Mouse (Mus musculus) cerebellum, adult 2 months (tissue): Measurements from ENCODE around the gene Hmg20a. TPM values are rescaled to one million over a fixed set of nuclear protein-coding genes. Genes with fewer than 3 reads are reported as not detected.

Experiments used
- DNase-seq, 2 experiments: peaks; one replicate each; pipeline ENCODE4 v3.0.0; 2021
- H3K27ac ChIP-seq: fragments of 200-500 bp; 2 replicates; pipeline ENCODE4 v1.5.1; 2012; ENCODE audit warnings: low read length, control low read depth, inconsistent platforms; ENCODE audit not compliant: insufficient read depth
- H3K27me3 ChIP-seq: fragments of 200-500 bp; 2 replicates; pipeline ENCODE4 v1.6.1; 2012; ENCODE audit warnings: inconsistent platforms, mild to moderate bottlenecking, low read length, moderate library complexity; ENCODE audit not compliant: control insufficient read depth, insufficient read depth
- H3K4me1 ChIP-seq: fragments of 200-500 bp; 2 replicates; pipeline ENCODE4 v1.6.1; 2011; ENCODE audit warnings: low read length; ENCODE audit not compliant: control insufficient read depth, insufficient read depth
- H3K4me3 ChIP-seq: fragments of 200-500 bp; replicated peaks from 2 replicates; pipeline ENCODE3; 2011; ENCODE audit warnings: mild to moderate bottlenecking, low read depth, low read length, control low read depth; ENCODE audit not compliant: insufficient read depth
- CTCF ChIP-seq: fragments of 200-500 bp; IDR thresholded peaks from 2 replicates; pipeline ENCODE4 v1.5.1; 2011; ENCODE audit warnings: low read depth, mild to moderate bottlenecking, control low read depth, low read length, moderate library complexity, borderline replicate concordance; ENCODE audit not compliant: insufficient read depth
- POLR2A ChIP-seq: fragments of 200-500 bp; IDR thresholded peaks from 2 replicates; pipeline ENCODE4 v1.6.1; 2011; ENCODE audit warnings: low read length, control low read depth, borderline replicate concordance; ENCODE audit not compliant: insufficient read depth
- WGBS: fragments of 180-500 bp; shearing (Covaris S2); methylation state at CpG from one replicate; pipeline ENCODE4 v1.1.7; 2018; 5-methylcytosine and 5-hydroxymethylcytosine counted together
- polyA plus RNA-seq: library from polyadenylated mRNA; depleted of rRNA; stranded (reverse); fragments of >200 nt; gene quantifications from 2 replicates; pipeline ENCODE4 v1.2.3, GENCODE M21; 2012

The Hmg20a gene
- polyA plus RNA-seq, 1 experiment, result 59.7 TPM

DNA sequence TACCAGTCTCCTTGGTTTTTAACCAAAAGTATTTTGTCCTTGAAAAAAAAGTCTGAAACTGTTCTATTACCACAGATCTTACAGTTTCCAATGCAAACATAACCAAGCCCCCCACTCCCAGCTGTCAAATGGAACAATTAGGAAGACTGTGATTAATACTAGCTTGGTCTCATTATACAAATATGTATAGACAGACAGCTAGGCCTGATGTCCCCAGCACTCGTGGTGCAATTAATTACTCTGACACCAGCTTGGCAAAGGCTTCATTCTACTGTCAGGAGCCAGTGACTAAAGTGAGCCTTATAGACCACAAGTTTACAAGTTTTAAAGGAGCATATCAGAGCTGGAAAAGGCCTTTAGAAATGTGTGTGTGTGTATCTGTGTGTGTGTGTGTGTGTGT is 74.5 kb downstream of the Hmg20a start:
- 29% methylated on average over 1 of the region's 1 CpGs for WGBS
- no peak for DNase-seq
- TF ChIP-seq CTCF (no peak), POLR2A (no peak)
- peaks cover 16% of the 10 kb centered on the region for H3K4me1 ChIP-seq
- H3K27ac ChIP-seq, result no peak overlapping the region
- H3K4me3 ChIP-seq, result no peak overlapping the region
- no peaks in the 10 kb centered on the region for H3K27me3 ChIP-seq

DNA sequence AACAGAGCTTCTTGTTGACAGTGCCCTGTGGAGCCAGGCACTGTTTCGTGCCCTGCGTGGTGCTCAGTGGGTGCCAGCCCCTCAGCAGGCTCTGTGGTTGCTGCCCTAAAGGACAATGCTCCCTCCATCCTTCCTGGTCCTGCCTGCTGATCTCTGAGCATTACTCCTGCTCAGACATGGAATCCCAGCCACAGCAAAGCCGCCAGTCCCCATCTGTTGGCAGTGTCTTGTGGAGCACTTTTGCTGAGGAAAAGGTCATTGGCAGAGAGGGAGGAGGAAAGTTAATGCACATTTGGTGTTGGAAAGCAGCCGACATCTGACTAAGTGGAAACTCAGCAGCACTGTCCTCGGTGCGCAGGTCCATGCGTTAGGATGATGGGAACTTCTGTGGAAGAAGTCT is 76.7 kb downstream of the Hmg20a start:
- H3K27me3 ChIP-seq, result no peaks in the 10 kb centered on the region
- no peak overlapping the region for H3K4me3 ChIP-seq
- WGBS, result 12% methylated on average over 7 of the region's 7 CpGs
- peak; percentile 64 to 77 for DNase-seq
- H3K4me1 ChIP-seq, result peaks cover 18% of the 10 kb centered on the region
- TF ChIP-seq CTCF (no peak), POLR2A (no peak)
- peak overlapping the region; percentile 1; the same call in 1 of the 2 replicates for H3K27ac ChIP-seq

DNA sequence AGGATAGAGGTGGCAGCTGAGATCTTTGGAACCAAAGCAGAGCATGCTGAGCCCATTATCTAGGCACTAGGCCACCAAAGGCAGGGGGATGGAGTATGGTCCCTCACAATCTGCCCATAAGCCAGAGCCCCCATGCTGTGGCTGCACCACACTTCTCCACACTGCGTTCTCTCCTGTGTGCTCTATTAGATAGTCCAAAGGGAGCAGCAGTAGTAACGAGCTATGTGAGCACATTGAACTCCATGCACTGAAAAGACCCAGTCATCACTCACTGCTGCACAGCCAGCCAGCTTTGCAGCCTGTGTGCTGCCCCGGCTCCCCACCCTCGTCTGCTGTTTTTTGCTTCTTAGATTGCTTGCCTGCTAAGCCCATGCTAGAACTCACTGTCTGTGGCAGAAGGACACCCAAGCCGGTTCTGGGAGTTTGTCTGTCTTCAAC is 77.4 kb downstream of the Hmg20a start:
- Histone ChIP-seq H3K27ac (peak overlapping the region; percentile 34), H3K4me3 (no peak overlapping the region), H3K27me3 (no peaks in the 10 kb centered on the region), H3K4me1 (peaks cover 18% of the 10 kb centered on the region)
- DNase-seq, result peak; percentile 60 to 74
- WGBS, result 12% methylated on average over 5 of the region's 5 CpGs
- TF ChIP-seq CTCF (no peak), POLR2A (no peak)

DNA sequence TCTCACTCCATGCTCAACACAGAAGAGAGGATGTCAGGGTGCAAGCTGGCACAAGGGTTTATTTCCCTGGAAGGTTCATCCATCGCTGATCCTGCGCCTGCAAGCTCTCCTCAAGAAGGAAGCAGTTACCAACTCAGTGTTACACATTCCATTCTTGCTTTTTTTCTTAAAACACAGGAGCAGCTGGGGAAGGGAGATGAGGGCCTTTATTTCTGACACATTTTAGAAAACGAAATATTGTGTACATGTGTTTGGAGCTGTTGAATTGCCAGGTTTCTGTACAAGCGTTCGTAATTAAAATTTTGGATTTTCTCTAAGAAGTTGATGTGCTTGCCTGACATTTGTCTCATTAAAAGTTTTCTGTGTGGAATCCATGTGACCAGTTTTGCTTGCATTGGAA is 78.2 kb downstream of the Hmg20a start:
- H3K27me3 ChIP-seq, result no peaks in the 10 kb centered on the region
- H3K27ac ChIP-seq, result 0 out of 2 replicates have a peak overlapping the region, but pooled peaks have one; percentile 34
- no peak overlapping the region for H3K4me3 ChIP-seq
- 82% methylated on average over 5 of the region's 5 CpGs for WGBS
- no peak for TF ChIP-seq POLR2A
- TF ChIP-seq CTCF, result no peak
- peaks cover 18% of the 10 kb centered on the region for H3K4me1 ChIP-seq
- DNase-seq, result peak in 1 of 2 experiments; percentile 19

DNA sequence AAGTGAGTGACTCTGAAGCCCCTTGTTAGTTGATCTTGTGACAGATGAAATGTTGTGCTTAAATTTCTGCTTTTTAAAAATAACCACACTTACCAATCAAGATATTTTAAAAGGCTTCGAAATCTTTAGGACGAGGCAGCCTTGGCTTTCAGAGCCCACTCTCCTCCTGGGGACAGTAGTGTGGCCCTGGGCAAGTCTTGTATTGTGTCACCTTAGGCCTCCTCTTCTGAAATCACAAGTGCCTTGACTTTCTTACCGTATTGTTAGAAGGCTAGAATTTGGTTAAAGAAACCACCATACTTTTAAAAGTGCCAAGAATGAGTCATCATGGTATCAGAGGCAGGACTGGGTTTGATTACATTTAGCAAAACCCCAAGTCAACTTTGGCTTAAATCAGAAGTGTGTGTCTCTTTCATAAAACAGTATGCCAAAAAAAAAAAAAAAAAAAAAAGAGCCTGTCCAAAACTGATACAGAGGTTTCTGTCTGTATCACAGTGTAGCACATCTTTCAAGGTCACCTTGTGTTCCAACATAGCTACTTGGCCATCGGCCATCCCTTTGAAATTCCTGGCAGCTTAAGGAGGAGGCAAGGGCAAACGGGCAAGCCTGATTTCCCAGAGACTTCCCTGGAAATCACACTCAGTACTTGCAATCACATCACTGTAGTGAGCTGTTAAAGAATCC is 78.9 kb downstream of the Hmg20a start:
- 67% methylated on average over 5 of the region's 5 CpGs for WGBS
- no peak overlapping the region for H3K4me3 ChIP-seq
- H3K4me1 ChIP-seq, result peaks cover 20% of the 10 kb centered on the region
- H3K27ac ChIP-seq, result no peak overlapping the region
- H3K27me3 ChIP-seq, result no peaks in the 10 kb centered on the region
- TF ChIP-seq POLR2A, result no peak
- TF ChIP-seq CTCF, result no peak
- DNase-seq, result no peak

DNA sequence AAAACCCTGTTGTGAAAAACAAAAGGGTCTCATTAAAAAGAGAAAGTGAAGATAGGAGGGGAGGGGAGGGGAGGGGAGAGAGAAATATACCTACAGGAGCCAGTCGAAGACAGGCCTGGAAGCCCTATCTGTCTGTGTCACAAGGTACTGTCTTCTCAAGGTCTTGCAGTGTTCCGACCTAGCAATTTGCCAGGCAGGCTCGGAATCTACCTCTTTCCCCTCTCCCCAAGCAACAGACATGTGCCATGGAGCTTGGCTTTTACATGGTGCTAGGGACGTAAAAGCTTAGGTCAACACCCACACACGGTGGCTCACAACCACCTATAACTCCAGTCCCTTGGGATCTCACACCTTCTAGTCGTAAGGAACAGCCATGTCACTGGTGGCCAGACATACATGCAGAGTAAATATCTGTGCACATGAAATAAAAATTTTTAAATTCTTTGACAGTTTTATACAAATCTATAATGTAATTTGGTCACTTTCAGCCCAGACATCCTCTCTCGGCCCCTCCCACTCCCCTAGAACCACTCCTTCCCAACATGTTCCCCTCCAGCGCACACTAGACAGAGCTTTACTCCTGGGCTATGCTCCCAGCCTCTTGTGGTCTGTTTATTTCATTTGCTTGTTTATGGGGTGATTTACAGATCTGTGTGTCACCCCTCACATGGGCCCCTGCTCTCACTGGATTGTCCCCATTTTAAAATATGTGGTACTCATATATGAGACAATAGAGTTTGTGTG is 81.1 kb downstream of the Hmg20a start:
- Histone ChIP-seq H3K27ac (no peak overlapping the region), H3K4me3 (no peak overlapping the region), H3K4me1 (peaks cover 20% of the 10 kb centered on the region), H3K27me3 (no peaks in the 10 kb centered on the region)
- DNase-seq, result no peak
- 92% methylated on average over 8 of the region's 8 CpGs for WGBS
- TF ChIP-seq POLR2A (no peak), CTCF (no peak)

DNA sequence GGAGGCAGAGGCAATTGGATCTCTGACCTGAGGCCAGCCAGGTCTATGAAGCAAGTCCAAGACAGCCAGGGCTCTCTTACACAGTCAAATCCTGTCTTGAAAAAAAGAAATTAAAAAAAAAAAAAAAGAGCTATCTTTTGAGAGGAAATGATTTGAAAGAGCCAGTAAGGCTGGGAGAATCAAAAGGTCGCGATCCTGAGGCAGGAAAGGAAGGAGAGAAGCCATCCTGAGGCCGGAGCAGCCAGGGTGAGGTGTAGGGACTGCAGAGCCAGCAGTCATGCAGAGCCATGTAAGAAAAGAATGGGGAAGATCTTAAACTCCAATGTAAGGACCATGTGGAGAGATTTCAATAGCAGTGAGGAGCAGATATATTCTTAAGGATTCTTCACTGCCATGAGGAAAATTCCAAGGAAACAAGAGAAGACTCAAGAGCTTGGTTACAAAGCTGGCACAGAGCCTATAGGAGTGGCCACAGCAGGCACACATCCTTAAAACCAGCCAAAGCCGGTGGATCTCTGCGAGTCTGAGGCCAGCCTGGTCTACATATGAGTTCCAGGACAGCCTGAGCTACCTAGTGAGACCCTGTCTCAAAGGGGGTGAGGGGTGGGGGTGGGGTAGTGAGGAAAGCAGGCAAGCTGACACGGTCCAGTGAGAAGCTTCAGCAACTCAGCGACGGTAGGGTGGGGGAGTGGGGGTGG is 82.6 kb downstream of the Hmg20a start:
- H3K27ac ChIP-seq, result no peak overlapping the region
- WGBS, result 67% methylated on average over 8 of the region's 8 CpGs
- H3K4me1 ChIP-seq, result peaks cover 17% of the 10 kb centered on the region
- DNase-seq, result no peak
- H3K27me3 ChIP-seq, result no peaks in the 10 kb centered on the region
- TF ChIP-seq CTCF, result no peak
- no peak for TF ChIP-seq POLR2A
- no peak overlapping the region for H3K4me3 ChIP-seq
